Mouse (Mus musculus): ENCODE measurements at regions not wholly inside any gene's neighbourhood (a gene's known extent, or its start where the extent isn't known, plus 50 kb on each side); places are given as distances from the start of the nearest gene placed in this dataset.
"Not testable (repeated sequence)": the region's sequence is repeated elsewhere in the genome, so short reads cannot be mapped to it uniquely, and the experiment has no call there.

DNA sequence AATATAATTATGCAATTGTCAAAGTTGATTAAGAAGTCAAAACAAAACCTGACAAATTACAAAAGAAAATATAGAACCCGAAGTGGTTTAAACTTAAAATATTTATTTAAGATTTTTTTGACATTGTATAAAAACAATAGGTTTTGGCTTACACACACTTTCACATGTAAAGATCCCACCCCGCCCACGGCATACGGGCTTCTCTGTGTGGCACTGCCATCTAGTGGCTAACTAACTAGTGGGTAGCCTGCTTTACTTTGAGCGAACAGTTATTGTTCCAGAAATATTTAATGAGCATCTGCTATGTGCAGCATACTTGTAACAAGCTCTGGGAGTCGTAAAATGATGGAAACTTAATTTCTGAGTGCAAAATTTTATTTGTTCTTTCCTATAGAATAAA is 716.3 kb upstream of the Intu start:
- peak; percentile 5 for DNase-seq

DNA sequence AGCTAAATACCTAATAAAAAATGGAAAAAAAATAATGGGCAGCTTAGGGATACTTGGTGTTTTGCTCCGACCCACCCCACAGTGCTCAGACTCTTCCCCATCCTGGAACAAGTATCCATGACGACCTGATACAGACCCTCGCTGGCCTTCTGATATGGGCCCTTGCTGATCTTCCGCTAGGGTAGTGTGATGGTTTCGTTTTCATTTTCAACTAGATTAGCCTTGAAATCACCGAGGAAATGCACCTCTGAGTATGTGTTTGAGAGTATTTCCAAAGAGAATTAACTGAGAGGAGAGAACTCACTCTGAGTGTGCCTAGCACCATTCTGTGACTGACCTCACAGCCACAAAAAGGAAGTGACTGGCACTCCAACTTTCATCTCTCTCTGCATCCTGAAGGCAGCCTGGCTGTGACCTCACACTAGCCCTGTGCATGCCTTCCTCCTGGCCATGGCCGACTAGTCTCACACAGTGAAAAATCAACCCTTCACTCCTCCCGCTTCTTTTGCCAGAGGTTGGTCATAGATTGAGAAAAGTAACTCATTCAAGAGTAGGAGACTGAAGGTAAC is 700.5 kb upstream of the Intu start:
- no peak for DNase-seq

DNA sequence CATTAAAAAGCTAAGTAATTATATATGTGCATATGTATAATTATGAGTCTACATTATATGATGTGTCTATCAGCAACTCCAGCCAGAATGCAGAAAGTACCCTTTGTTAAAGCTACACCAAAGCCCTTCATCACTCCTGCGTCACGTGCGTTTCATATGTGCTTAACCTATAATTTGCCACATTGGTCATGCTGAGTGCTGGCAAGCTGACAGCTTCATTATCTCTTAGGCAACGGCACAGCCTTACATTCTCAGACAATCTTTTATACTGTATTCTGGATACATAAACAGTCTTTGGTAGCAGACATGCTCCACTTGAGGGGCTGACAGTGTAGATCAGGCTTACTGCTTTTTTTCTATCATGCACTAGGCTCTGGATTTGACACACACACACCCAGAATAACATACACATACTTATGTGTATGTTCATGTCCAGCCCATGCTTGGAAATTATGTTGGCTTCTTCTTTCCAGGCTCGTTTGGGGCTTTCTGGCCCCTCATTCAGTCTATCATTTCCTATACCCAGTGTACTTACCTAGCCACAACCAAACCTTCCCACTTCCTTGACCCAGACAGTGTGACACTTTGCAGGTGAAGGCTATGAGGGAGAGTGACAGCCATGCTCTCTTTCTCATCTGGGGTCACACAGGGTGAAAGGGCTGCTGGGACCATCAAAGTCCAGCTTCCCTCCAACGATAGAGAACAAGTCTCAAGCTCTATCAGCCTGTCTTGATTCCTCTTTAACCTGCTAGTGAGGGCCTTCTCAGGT is 692.5 kb upstream of the Intu start:
- DNase-seq = no peak

DNA sequence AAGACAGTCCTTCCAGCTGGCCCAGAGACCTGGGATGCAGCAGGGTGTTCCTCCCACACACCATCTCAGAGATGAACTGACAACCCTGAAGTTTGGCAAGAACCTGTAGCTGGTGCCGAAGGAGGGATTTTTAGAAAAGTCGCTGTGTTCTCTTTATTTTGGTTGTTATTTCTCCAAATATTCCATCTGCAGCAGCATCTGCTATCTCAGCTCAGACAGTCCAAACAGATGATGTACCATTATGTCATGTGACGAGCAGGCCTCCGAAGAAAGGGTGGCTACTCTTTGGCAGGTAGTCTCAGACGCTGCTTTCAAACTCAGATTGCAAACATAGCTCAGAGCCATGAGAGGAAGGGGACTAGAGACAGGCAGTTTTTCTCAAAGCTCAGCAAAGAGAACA is 690.1 kb upstream of the Intu start:
- no peak for DNase-seq

DNA sequence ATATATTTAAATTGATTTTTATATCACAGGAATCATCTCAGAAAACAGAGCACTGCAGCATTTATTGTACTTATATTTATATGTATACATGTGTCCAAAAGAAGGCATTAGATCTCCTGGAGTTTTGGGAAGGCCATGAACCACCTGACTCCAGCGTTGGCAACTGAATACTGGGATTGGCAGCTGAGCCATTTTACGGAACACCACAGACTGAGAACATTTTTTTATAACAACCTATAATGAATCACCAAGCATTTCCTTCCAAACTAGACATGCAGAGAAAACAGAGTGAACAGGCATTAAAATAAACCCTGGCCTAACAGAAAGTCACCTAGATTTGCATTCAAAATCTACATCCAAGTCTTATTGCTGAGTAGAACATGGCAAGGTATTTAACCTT is 686.0 kb upstream of the Intu start:
- DNase-seq = no peak

DNA sequence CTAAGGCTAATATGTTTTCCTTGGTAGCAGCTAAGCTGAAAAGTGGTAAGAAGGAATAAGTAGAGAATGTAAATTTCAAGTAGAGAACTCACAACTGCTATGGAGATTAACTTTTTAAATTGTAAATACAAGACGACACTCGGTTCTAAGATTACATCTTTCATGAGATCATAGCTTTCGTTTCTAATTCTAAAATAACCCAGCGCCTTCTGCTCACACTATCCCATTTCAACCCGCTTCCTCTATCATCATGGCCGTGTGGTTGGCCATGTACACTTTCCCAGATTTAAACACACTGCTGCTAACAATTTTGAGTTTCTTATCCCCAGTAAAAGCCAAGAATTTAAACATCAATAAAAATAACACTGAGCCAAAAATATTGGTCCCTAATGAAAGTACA is 682.3 kb upstream of the Intu start:
- DNase-seq = no peak

DNA sequence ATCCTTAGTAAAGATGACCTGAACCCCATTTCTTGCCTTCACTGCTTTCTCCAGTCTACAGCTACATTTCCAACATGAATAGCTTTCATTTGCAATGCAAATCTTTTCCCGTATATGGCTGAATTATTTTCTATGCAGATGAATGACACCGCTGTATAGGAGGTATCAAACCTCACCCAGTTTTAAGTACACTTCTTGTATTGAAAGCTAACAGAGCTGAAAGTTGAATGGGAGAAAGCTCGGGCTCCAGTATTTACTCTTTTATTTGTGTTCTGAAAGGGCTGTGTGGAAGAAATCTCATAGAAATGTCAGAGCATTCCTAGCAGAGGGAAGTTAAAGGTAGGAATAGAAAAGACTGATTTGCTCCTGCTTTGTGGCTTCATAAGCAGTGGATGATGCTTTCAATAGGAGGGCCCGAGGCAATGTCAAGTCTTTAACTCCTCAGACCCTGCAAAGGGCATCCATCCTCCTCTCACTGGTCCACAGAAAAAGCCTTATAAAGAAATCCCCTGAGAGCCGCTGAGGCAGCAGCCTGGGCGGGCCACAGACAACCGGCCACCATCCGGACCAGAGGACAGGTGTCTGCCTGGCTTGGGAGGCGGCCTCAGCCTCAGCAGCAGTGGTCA is 673.8 kb upstream of the Intu start:
- no peak for DNase-seq

DNA sequence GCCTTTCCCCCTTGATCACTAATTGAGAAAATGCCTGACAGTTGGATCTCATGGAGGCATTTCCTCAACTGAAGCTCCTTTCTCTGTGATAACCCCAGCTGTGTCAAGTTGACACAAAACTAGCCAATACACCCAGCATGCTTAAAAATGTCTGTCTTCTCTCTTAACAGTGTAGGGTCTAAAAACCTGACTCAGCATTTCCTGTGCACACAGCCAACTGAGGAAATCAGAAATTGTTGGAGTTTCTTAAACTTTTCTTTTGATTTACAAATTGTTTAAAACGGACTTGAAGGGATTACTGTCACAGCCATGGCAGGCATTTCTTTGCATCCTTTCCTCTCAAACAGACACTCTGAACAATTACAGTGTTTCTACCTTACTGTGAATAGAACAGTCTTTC is 655.0 kb upstream of the Intu start:
- DNase-seq = not testable (repeated sequence)

DNA sequence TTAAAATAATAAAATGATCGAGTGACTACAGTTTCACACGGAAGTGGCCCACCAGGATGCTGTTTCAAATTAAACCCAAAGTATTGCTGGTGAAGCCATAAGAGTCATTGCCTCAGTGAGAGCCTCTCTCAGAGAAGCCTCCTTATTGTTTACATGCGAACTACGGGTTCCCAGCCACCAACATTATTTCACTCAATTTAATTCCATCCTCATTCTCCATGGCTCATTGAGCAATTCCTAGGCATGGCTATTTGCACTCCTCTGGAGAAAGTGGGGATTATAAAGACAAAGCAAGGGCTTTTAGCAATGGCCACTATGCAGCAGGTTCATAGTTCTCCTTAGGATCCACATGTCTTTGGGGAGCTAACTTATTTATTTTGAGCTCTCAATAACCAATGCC is 646.7 kb upstream of the Intu start:
- no peak for DNase-seq

DNA sequence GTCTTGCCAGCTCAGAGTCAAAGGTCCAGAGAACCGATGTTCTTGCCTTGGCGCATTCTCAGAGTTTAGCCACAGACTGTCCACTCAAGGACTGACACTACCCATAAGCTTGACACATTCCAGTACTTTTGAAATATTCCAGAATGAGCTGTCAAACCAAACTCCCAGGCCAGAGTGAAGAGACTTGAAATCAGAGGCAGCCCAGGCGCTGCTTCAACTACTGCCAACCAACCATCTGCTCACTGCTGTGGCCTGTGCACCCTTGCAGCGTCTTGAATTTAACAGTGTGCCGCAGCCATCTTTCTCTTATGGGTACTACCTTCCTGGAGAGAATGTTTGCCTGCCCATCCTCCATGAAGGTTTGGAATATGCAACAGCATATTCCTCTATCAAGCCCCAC is 642.7 kb upstream of the Intu start:
- no peak for DNase-seq

DNA sequence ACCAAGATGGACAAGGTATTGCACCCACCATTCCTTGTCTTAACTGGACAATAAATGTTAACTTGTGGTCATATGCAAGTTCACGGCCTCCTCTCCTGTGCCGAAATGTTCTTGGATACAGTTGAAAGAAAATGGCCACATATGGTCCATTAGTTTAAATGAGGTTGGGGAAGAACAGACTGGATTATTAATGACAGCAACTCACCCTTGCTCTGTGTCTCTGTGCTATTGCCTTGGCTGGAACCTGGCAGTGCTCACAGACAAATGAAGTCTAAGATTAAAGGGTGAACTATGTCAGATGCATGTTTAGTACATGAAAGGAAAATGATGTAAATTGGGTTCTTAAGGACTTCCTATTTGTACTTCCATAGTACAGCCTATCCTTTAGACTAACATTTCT is 641.9 kb upstream of the Intu start:
- DNase-seq = no peak

DNA sequence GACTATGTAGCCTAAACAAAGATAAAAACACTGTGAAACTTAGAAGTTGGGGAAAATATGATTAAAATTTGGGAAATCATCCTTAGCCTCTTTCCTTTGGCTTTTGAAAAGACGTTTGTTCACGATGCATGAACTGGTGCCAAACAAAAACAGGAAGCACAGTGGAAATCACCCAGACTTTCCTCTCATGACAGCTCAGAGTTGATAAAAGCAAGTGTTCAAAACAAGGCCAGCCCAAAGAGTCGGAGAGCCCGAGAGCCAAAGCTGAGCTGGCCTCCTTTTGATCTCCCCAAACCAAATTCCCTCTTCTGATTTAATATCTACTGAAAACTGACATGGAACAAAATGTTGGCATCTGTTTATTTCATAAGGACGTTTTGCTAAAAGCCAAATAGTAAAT is 632.1 kb upstream of the Intu start:
- no peak for DNase-seq

DNA sequence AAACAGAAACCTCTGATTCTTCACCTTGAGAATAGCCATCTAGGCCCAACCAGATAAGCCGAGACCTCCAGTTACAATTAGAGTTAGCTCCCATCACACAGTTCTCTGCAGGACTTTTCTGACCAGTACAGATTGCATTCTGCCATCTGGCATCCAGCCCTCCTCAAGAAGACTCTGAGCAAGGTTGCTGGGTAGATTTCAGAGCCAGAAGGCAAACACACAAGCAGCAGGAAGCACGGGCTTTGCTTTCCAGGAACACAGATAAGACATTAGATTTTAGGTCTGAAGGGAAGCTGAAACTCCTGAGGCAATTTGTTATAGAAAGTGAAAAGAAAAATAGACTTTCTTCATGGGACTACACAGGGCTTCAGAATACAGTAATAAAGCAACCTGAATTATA is 630.9 kb upstream of the Intu start:
- no peak for DNase-seq

DNA sequence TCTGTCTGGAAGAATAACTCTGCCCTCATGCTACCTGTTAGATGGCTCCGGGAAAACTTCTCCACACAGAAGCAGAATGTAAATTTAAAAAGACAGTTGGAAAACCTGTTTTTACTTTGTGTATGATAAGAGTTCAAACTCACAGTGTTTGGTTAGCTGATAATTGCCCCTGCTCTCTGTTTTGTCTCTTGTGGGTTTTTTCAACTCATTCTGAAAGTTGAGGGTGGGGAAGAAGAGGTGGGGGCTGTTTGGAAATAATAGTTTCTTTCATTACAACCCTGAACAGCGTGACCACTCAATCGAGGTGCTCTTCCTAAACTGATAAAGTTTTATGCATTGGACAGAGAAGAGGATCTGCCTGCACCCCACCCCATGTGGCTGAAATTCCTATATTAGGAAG is 626.7 kb upstream of the Intu start:
- no peak for DNase-seq

DNA sequence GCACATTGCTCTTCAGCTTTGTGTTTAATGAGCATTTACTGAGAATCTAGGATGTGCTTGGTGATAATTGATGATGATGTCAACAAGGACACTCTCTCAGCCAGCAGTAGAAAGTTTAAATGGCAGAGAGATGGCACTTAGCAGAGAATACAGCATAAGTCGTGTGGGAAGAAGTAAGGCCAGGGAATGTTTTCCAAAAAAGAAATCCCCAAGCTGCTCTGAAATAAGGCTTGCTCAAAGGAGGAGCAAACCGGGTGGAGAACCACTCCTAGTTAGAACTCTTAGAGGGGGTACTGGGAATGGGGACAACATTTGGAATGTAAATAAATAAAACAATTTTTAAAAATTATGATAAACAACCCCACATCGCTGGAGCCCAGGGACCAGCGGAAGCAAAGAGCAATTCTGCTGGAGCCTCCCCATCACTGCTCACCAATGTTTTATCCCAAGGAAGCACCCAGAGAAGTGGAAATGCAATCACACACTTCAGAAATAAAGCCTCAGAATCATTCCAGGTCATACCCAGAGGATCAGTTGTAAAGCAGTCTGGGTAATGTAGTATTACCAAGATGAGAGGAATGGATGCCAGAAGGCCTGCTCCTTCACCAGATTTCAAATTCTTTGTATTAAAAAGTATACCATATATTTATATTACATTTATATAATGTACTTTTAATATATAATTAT is 622.3 kb upstream of the Intu start:
- no peak for DNase-seq

DNA sequence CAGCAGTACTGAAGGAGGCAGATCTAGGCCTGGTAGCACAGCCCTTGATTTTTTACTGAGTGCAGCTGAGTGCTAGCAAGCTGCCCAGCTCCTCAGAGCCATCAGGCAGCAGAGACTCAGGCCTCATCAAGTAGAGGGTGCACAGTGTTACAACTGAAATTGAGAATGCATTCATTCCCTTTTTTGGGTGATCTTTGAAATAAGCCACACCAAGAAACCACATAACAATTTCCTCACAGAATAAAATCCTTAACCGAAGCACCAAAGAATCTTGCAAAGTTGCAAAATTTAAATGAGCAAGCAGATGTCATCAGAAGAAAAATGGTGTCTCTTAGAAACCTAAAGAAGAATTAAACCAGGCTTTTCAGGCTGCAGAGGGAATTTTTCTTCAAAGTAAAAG is 621.4 kb upstream of the Intu start:
- DNase-seq = no peak

DNA sequence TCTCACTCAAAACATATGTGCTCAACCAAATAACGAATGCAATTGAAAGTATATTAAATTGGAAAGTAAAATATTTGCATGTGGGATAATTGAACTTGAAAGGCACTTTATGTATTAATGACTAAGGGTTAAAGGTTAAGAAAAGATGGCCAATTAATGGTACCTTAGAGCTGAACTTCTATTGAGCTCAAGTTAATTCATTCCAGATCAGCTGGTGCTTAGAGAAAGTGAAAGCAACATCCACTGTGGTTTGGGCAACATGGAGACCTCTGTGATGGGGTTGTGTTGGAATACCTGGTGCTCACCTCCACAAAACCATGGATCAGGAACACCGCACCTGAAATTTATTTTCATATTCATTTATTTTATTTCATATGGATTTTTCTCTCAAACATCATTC is 612.5 kb upstream of the Intu start:
- no peak for DNase-seq

DNA sequence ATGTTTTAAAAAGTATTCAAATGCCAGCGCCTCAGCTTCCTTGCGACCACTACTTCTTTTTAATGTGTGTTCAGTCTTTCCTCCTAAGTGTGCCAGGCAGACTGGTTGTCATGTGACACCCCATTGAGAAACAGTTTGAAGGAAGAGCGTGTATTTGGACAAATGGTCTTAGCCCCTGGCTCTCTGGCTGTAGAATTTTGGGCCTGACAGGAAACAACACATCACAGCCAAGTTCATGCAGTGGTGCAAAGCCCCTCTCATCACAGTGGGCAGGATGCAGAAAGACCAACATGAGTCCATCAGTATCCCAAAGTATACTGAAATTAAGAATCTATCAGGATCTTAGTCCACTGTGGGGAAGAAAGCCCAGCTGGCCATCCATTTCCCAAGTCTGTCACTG is 605.6 kb upstream of the Intu start:
- DNase-seq = no peak

DNA sequence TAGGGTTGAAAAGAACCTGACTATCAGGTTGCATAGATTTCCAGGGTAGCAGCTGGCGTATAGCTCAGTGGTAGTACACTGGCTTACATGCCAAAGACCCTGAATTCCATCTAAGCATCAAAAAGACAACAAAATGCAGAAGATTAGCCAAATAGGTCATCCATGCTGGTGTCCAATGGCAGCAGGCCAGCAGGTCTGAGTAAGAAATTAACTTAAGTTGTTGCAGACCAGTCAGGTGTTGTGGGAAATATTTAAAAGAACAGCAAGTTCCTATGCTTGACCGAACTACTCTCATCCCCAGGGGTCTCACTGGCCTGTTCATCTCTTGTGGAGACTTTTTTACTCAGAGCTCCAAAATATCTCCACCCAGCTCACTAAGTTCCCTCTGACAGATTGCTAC is 602.7 kb upstream of the Intu start:
- DNase-seq = no peak

DNA sequence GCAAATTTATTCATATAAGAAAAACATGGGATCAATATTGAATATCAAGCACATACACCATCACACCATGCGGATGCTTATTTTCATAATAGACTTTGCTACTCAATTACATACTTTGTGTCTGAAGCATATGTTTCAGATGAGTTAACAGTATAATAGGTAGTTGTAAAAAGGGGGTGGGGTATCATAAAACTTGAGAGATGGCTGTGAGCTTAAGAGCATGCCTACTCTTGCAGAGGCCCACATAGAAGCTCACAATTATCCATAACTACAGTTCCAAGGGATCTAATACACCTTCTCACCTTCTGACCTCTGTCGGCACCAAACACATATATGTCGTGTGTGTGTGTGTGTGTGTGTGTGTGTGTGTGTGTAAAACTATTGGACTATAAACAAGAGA is 597.7 kb upstream of the Intu start:
- no peak for DNase-seq

DNA sequence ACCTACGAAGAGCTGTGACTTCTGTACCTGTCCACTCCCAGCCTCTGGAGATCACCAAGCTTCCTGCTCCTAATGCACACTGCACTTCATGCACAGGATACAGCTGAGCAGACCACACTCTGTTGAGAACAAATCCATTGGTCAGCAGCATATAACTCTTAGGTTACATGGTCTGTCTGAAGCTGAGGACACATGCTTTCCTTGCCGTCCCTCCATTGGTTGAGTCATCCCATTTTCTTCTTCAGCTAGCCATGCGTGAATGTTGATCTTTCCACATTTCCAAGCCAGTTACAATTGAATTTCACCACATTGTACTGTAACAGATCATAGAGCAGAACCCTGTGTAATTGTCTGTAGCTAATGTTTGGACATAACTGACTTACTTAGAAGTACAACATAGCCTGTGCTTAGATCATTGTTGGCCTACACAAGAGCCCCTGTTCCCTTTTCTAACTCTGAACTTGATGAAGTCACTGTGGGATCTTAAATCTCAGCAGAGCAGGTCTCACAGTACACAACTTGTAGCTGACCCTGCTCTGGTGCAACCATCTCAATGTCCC is 593.3 kb upstream of the Intu start:
- DNase-seq = no peak

DNA sequence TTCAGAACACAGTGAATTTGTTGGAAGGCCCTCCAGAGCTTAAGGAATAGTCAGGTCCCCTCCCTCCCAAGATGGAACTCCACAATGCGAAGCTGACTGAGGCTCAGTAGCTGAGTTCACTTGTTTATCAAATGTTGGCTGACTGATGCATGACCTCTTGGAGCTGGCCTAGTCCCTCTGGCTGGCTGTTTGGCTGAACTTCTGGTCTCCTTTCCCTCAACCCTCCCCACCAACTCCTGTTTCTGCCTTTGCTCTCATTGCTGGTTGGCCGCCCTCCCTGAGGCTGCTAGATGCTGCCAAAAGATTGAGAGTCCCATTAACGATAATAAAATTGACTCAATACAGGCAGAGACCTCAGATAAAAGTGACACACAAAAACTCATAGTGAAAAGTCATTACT is 586.5 kb upstream of the Intu start:
- no peak for DNase-seq

DNA sequence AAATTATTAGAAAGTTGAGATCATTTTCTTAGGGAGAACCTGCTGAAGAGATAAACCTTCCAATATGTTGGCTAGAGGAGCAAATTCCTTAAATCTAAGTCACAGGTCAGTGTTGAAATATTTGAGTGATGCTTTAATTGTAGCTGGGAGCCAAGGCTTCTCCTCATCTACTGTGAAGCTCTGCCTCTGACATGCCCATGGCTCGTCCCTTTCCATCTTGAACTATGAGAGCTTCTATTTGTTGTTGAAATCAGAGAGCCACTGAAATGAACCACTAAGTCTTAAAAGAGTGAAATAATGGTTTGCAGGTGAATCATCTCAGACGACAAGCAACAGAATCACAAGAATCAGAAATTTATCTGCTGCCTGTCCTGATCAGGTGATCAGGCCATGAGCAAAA is 579.0 kb upstream of the Intu start:
- DNase-seq = no peak

DNA sequence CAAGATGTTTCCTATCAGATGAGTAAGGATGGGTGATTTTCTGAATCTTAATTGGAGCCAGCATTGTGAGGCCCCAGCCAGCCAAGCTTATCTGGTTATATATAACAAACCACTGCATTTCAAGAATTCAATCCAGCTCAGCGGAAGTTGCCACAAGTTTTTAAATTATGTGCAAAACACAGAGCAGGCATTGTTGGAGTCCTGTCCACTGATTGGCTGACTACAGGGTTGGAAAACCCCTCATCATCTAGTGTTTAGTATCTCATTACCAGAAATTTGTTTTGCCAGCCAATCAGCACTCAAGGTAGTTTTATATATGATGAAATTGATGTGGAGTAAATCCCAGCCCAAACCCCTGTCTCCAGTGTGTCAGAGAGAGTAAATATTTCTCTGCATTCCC is 578.5 kb upstream of the Intu start:
- DNase-seq = no peak

All from thymus, postnatal 25 days (tissue).